Mouse (Mus musculus) mouse embryonic stem cell (cell line): ENCODE measurements around the gene Phf1.
"Not testable (repeated sequence)": the region's sequence is repeated elsewhere in the genome, so short reads cannot be mapped to it uniquely, and the experiment has no call there.

Source experiments
- in situ Hi-C, 2 experiments: fragments of 300-500 bp; cut with MboI; formaldehyde crosslinking; loops; 1 replicate in 1 of 2; 3 replicates in 1 of 2; pipeline ENCODE4 v1.14.3; 2019 to 2020; ENCODE audit warnings: low sequenced_read_pairs in 2 of 2, low pct_unique_long_range_greater_than_20kb in 1 of 2, mixed read lengths in 1 of 2; ENCODE audit not compliant: unreplicated experiment in 1 of 2

The Phf1 gene

GRCm38 (mm10) chr17:26922368-26922767 is 10.5 kb upstream of the Phf1 start:
- in situ Hi-C loops, result not testable (repeated sequence)

- in situ Hi-C loops, result not testable (repeated sequence)
These were observed 7.4 kb upstream of the Phf1 start for GRCm38 (mm10) chr17:26925414-26925813.

DNA sequence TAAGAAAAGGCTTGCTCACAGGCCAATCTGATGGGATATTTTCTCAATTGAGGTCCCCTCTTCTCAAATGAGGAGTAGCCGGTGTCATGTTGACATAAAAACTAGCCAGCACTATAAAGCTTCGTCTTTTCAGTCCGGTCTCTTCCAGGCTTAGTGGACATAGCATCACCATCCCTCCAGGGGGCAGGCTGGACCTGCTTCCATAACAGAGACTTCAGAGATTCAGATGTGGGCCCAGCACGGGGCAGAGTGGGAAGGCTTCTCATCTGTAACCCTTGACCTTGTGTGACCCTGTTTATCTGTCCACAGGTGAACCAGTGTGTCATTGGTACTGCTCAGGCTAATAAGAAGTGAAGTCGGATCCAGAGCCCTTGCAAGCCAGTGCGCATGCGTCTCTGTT is 1.1 kb upstream of the Phf1 start:
- in situ Hi-C loops, result not testable (repeated sequence)

GRCm38 (mm10) chr17:26933419-26933818 is 567 bp downstream of the Phf1 start:
- in situ Hi-C loops, result no loop called here

GRCm38 (mm10) chr17:26933885-26934827 is 1.3 kb downstream of the Phf1 start:
- in situ Hi-C loops, result no loop called here

DNA sequence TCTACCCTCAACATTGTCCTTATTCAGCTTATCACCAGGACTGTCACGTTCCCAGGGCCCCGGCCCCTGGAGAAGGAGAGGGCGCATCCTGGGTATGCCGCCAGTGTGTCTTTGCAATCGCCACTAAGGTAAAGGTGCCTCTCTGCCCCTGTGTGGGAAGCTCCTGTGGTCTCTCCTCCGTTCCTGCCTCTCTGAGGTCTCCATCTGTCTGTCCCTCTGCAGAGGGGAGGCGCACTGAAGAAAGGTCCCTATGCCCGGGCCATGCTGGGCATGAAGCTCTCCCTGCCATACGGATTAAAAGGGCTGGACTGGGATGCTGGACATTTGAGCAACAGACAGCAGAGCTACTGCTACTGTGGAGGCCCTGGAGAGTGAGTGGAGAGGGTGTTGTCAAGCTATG is 2.2 kb downstream of the Phf1 start:
- in situ Hi-C loops, result no loop called here

DNA sequence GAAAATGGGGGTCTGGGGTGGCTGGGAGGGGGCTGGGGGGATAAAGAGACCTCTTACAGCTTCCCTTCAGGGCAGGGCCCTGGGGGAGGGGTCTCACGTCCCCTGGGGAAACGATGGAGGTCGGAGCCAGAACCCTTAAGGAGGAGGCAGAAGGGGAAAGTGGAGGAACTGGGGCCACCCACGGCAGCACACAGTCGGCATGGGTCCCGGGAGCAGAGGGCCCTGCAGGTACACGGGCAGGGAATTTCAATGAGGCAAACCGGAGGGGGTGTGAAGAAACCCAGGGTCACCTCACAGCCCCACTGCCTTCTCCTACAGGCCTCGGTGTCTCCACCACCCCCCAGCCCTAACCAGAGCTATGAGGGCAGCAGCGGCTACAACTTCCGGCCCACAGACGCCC is 3.6 kb downstream of the Phf1 start:
- in situ Hi-C loops, result no loop called here

GRCm38 (mm10) chr17:26936921-26937695 is 4.3 kb downstream of the Phf1 start:
- in situ Hi-C loops, result no loop called here

- in situ Hi-C loops, result no loop called here
These were observed 5.2 kb downstream of the Phf1 start for GRCm38 (mm10) chr17:26937883-26938695.

- in situ Hi-C loops, result no loop called here
These were observed 5.9 kb downstream of the Phf1 start for GRCm38 (mm10) chr17:26938731-26939130.

GRCm38 (mm10) chr17:26939178-26939972 is 6.5 kb downstream of the Phf1 start, which contains the start of gene Cuta:
Gene Cuta, minus strand, starts transcription at chr17:26939569.
- in situ Hi-C loops, result no loop called here

GRCm38 (mm10) chr17:26939973-26940300 is 7.1 kb downstream of the Phf1 start:
- in situ Hi-C loops, result no loop called here

GRCm38 (mm10) chr17:26941031-26941789 is 8.4 kb downstream of the Phf1 start, which contains the start of gene Syngap1:
Gene Syngap1, plus strand, starts transcription at chr17:26941253.
- in situ Hi-C loops, result no loop called here

DNA sequence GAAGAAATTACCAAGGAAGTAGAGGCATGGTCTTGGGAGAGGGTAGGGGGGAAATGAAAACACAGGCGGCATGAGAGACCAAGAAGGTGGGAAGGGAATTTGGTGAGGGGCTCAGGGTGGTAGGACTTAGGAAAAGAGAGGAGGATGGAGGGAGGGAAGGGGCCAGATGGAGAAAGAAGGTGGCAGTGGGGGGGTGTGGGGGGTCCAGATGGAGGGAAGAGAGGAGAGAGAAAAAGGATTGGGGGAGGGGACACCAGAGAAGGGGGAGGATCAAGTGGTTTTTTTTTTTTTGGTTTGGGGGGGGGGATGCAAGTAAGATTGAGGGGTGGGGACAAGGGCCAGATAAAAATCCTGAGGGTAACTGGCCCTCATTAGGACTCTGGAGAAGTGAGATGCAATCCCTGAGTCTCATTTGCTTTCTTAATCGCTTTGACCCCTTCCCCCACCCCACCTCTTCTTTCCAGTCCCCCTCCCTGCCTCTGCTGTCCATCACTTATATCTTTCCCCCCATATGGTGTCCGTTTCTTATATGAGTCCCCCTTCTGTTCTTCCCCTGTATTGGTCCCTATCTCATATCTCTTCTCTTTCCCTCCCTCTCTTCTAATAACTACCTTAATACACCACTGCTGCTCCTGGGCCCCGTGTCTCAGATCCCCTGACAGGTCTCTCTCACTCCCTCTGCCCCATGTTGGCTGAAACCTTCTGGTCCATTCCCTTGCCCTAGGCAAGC is 9.2 kb downstream of the Phf1 start:
- in situ Hi-C loops, result no loop called here

- in situ Hi-C loops, result no loop called here
These were observed 13.1 kb downstream of the Phf1 start for GRCm38 (mm10) chr17:26945824-26946495.

- in situ Hi-C loops, result no loop called here
These were observed 13.7 kb downstream of the Phf1 start for GRCm38 (mm10) chr17:26946567-26946966.
